Mouse (Mus musculus): ENCODE data around the gene Fam47e. TPM values are rescaled to one million over a fixed set of nuclear protein-coding genes. Genes with fewer than 3 reads are reported as not detected.
A peak's percentile ranks its signal among the peaks of the same experiment; 100 is the strongest.
"Not testable (repeated sequence)": the region's sequence is repeated elsewhere in the genome, so short reads cannot be mapped to it uniquely, and the experiment has no call there.

The Fam47e gene
- polyA plus RNA-seq, 1 experiment from 2014 or later: 11.4 TPM

DNA sequence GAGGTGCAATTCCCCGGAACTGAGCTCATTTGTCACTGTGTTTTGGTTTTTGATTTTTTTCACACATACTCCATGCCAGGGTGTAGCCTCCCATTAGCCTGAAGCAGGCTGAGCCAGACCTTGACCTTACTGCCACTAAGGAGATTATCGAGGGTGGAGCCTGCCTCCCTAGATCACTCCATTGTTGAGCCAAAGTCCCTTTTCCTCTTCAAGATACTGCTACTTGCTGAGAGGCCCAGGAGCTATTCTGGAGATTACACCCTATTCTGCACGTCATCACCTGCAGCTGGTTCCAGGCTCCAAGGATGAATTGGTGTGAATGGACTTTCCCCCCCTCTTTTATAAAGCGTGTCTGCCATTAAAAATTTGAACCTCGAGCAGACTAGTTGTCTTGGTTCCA lies 42.8 kb upstream of the Fam47e start:
- ATAC-seq: no peak
- no peaks in the 10 kb centered on the region for H3K27me3 ChIP-seq (replicated peaks; ENCODE audit: insufficient read depth, low read length)
- no peak overlapping the region for H3K4me2 ChIP-seq (replicated peaks; ENCODE audit: low read depth, low read length)
- no peak overlapping the region for H3K4me3 ChIP-seq (ENCODE audit: low read depth, low read length)
- no peak for DNase-seq (ENCODE audit: low spot score)
- TF ChIP-seq CTCF (IDR thresholded peaks at IDR 0.05) (no peak), EP300 (IDR thresholded peaks at IDR 0.05) (no peak)
- no peak overlapping the region for H3K27ac ChIP-seq (ENCODE audit: low read length)
- H3K4me1 ChIP-seq (ENCODE audit: insufficient read depth, low read depth, low read length): no peaks in the 10 kb centered on the region
- H3K36me3 ChIP-seq (ENCODE audit: insufficient read depth, low read length): no peaks in the 10 kb centered on the region
- WGBS: 90% methylated on average over 5 of the region's 5 CpGs
- H3K9ac ChIP-seq (replicated peaks; ENCODE audit: low read depth): no peak overlapping the region
- no peaks in the 10 kb centered on the region for H3K9me3 ChIP-seq (ENCODE audit: low read length)

- H3K36me3 ChIP-seq (ENCODE audit: insufficient read depth, low read length); H3K4me3 ChIP-seq (ENCODE audit: low read depth, low read length); H3K27me3 ChIP-seq (replicated peaks; ENCODE audit: insufficient read depth, low read length); H3K9ac ChIP-seq (replicated peaks; ENCODE audit: low read depth); H3K9me3 ChIP-seq (ENCODE audit: low read length); H3K27ac ChIP-seq (ENCODE audit: low read length); DNase-seq (ENCODE audit: low spot score); ATAC-seq; H3K4me2 ChIP-seq (replicated peaks; ENCODE audit: low read depth, low read length); H3K4me1 ChIP-seq (ENCODE audit: insufficient read depth, low read depth, low read length): not testable (repeated sequence)
- 59% methylated on average over 2 of the region's 2 CpGs for whole genome bisulfite sequencing
Measured at GRCm38 (mm10) chr5:92521131-92521530, 33.7 kb upstream of the Fam47e start.

GRCm38 (mm10) chr5:92524821-92525258 lies 30.0 kb upstream of the Fam47e start:
- peak; percentile 84 for DNase-seq (ENCODE audit: low spot score)

GRCm38 (mm10) chr5:92539698-92540097 lies 15.2 kb upstream of the Fam47e start:
- no peak for TF ChIP-seq CTCF (IDR thresholded peaks at IDR 0.05)
- no peak for TF ChIP-seq EP300 (IDR thresholded peaks at IDR 0.05)
- H3K27ac ChIP-seq (ENCODE audit: low read length): no peak overlapping the region
- H3K9me3 ChIP-seq (ENCODE audit: low read length): no peaks in the 10 kb centered on the region
- no peak overlapping the region for H3K4me2 ChIP-seq (replicated peaks; ENCODE audit: low read depth, low read length)
- no peak overlapping the region for H3K9ac ChIP-seq (replicated peaks; ENCODE audit: low read depth)
- DNase-seq (ENCODE audit: low spot score) (no peak), ATAC-seq (no peak)
- 73% methylated on average over 4 of the region's 4 CpGs for WGBS
- no peaks in the 10 kb centered on the region for H3K36me3 ChIP-seq (ENCODE audit: insufficient read depth, low read length)
- H3K27me3 ChIP-seq (replicated peaks; ENCODE audit: insufficient read depth, low read length): no peaks in the 10 kb centered on the region
- no peaks in the 10 kb centered on the region for H3K4me1 ChIP-seq (ENCODE audit: insufficient read depth, low read depth, low read length)
- H3K4me3 ChIP-seq (ENCODE audit: low read depth, low read length): no peak overlapping the region

More at GRCm38 (mm10) chr5:92524821-92525258, 30.0 kb upstream of the Fam47e start:
- Histone ChIP-seq H3K4me2 (replicated peaks; ENCODE audit: low read depth, low read length) (no peak overlapping the region), H3K9ac (replicated peaks; ENCODE audit: low read depth) (no peak overlapping the region), H3K27me3 (replicated peaks; ENCODE audit: insufficient read depth, low read length) (no peaks in the 10 kb centered on the region), H3K36me3 (ENCODE audit: insufficient read depth, low read length) (no peaks in the 10 kb centered on the region), H3K4me3 (ENCODE audit: low read depth, low read length) (no peak overlapping the region), H3K27ac (ENCODE audit: low read length) (no peak overlapping the region), H3K9me3 (ENCODE audit: low read length) (no peaks in the 10 kb centered on the region), H3K4me1 (ENCODE audit: insufficient read depth, low read depth, low read length) (no peaks in the 10 kb centered on the region)
- TF ChIP-seq EP300 (IDR thresholded peaks at IDR 0.05) (peak; percentile 88), CTCF (IDR thresholded peaks at IDR 0.05) (no peak)
- 36% methylated on average over 6 of the region's 6 CpGs for WGBS
- peak; percentile 85 for ATAC-seq

- H3K27me3 ChIP-seq (replicated peaks; ENCODE audit: insufficient read depth, low read length): no peaks in the 10 kb centered on the region
Measured at GRCm38 (mm10) chr5:92552611-92553010, 2.3 kb upstream of the Fam47e start.

GRCm38 (mm10) chr5:92553939-92554338 lies 930 bp upstream of the Fam47e start:
- 70% methylated on average over 3 of the region's 3 CpGs for WGBS

More at GRCm38 (mm10) chr5:92552611-92553010, 2.3 kb upstream of the Fam47e start:
- Histone ChIP-seq H3K9me3 (ENCODE audit: low read length) (no peaks in the 10 kb centered on the region), H3K36me3 (ENCODE audit: insufficient read depth, low read length) (no peaks in the 10 kb centered on the region), H3K9ac (replicated peaks; ENCODE audit: low read depth) (no peak overlapping the region), H3K4me1 (ENCODE audit: insufficient read depth, low read depth, low read length) (no peaks in the 10 kb centered on the region), H3K4me2 (replicated peaks; ENCODE audit: low read depth, low read length) (no peak overlapping the region), H3K27ac (ENCODE audit: low read length) (no peak overlapping the region), H3K4me3 (ENCODE audit: low read depth, low read length) (no peak overlapping the region)
- 91% methylated on average over 2 of the region's 2 CpGs for WGBS
- TF ChIP-seq EP300 (IDR thresholded peaks at IDR 0.05) (no peak), CTCF (IDR thresholded peaks at IDR 0.05) (no peak)
- DNase-seq (ENCODE audit: low spot score) (no peak), ATAC-seq (no peak)

GRCm38 (mm10) chr5:92554443-92554842 lies 426 bp upstream of the Fam47e start:
- no peak overlapping the region for H3K9ac ChIP-seq (replicated peaks; ENCODE audit: low read depth)
- DNase-seq (ENCODE audit: low spot score) (no peak), ATAC-seq (no peak)
- TF ChIP-seq CTCF (IDR thresholded peaks at IDR 0.05) (no peak), EP300 (IDR thresholded peaks at IDR 0.05) (no peak)
- no peak overlapping the region for H3K4me2 ChIP-seq (replicated peaks; ENCODE audit: low read depth, low read length)
- 0 out of 2 replicates have a peak overlapping the region, but pooled peaks have one; percentile 20 for H3K27ac ChIP-seq (ENCODE audit: low read length)
- no peaks in the 10 kb centered on the region for H3K4me1 ChIP-seq (ENCODE audit: insufficient read depth, low read depth, low read length)
- H3K27me3 ChIP-seq (replicated peaks; ENCODE audit: insufficient read depth, low read length): no peaks in the 10 kb centered on the region
- no peak overlapping the region for H3K4me3 ChIP-seq (ENCODE audit: low read depth, low read length)
- no peaks in the 10 kb centered on the region for H3K36me3 ChIP-seq (ENCODE audit: insufficient read depth, low read length)
- WGBS: 68% methylated on average over 4 of the region's 4 CpGs
- H3K9me3 ChIP-seq (ENCODE audit: low read length): no peaks in the 10 kb centered on the region

More at GRCm38 (mm10) chr5:92553939-92554338, 930 bp upstream of the Fam47e start:
- TF ChIP-seq CTCF (IDR thresholded peaks at IDR 0.05) (peak; percentile 44), EP300 (IDR thresholded peaks at IDR 0.05) (no peak)
- DNase-seq (ENCODE audit: low spot score) (no peak), ATAC-seq (no peak)
- no peak overlapping the region for H3K4me2 ChIP-seq (replicated peaks; ENCODE audit: low read depth, low read length)
- H3K4me3 ChIP-seq (ENCODE audit: low read depth, low read length): no peak overlapping the region
- H3K9ac ChIP-seq (replicated peaks; ENCODE audit: low read depth): no peak overlapping the region
- H3K4me1 ChIP-seq (ENCODE audit: insufficient read depth, low read depth, low read length): no peaks in the 10 kb centered on the region
- H3K9me3 ChIP-seq (ENCODE audit: low read length): no peaks in the 10 kb centered on the region
- no peaks in the 10 kb centered on the region for H3K36me3 ChIP-seq (ENCODE audit: insufficient read depth, low read length)
- H3K27me3 ChIP-seq (replicated peaks; ENCODE audit: insufficient read depth, low read length): no peaks in the 10 kb centered on the region
- 0 out of 2 replicates have a peak overlapping the region, but pooled peaks have one; percentile 20 for H3K27ac ChIP-seq (ENCODE audit: low read length)
